Mouse (Mus musculus) hindlimb bud, embryonic 11.5 days (tissue): Measurements from ENCODE around the gene Tmem56.
A peak's percentile ranks its signal among the peaks of the same experiment; 100 is the strongest.

Experiments
- DNase-seq: peaks from one replicate; pipeline ENCODE4 v3.0.0-alpha.2; 2012; ENCODE audit warnings: low read depth, low spot score; ENCODE audit errors: extremely low spot score

Tmem56 gene

GRCm38 (mm10) chr3:121282998-121283397 is at the start of gene Tmem56:
Tmem56 (minus strand) TSS chr3:121283098.
- DNase-seq = no peak

- DNase-seq = no peak
Observed at GRCm38 (mm10) chr3:121330244-121330646, 47.3 kb upstream of the Tmem56 start.

- no peak for DNase-seq
Observed at GRCm38 (mm10) chr3:121329647-121330046, 46.7 kb upstream of the Tmem56 start.

GRCm38 (mm10) chr3:121327406-121327805 is 44.5 kb upstream of the Tmem56 start:
- no peak for DNase-seq

GRCm38 (mm10) chr3:121323371-121323770 is 40.5 kb upstream of the Tmem56 start:
- no peak for DNase-seq

GRCm38 (mm10) chr3:121320896-121321295 is 38.0 kb upstream of the Tmem56 start:
- no peak for DNase-seq

- DNase-seq = no peak
Observed at GRCm38 (mm10) chr3:121319906-121320305, 37.0 kb upstream of the Tmem56 start.

GRCm38 (mm10) chr3:121315498-121315897 is 32.6 kb upstream of the Tmem56 start:
- no peak for DNase-seq

GRCm38 (mm10) chr3:121314149-121314548 is 31.3 kb upstream of the Tmem56 start:
- DNase-seq = no peak

GRCm38 (mm10) chr3:121312979-121313378 is 30.1 kb upstream of the Tmem56 start:
- DNase-seq = no peak

- DNase-seq = no peak
Observed at GRCm38 (mm10) chr3:121312426-121312825, 29.5 kb upstream of the Tmem56 start.

GRCm38 (mm10) chr3:121309896-121310714 is 27.2 kb upstream of the Tmem56 start:
- no peak for DNase-seq

GRCm38 (mm10) chr3:121309429-121309828 is 26.5 kb upstream of the Tmem56 start:
- no peak for DNase-seq

GRCm38 (mm10) chr3:121308935-121309334 is 26.0 kb upstream of the Tmem56 start:
- DNase-seq = no peak

- peak; percentile 72 for DNase-seq
Observed at GRCm38 (mm10) chr3:121307532-121308234, 24.8 kb upstream of the Tmem56 start.

GRCm38 (mm10) chr3:121306641-121307040 is 23.7 kb upstream of the Tmem56 start:
- no peak for DNase-seq

GRCm38 (mm10) chr3:121294200-121294599 is 11.3 kb upstream of the Tmem56 start:
- DNase-seq = no peak

GRCm38 (mm10) chr3:121291560-121292258 is 8.8 kb upstream of the Tmem56 start, which contains the start of gene Alg14:
Alg14 (plus strand) TSS chr3:121291773.
- peak; percentile 95 for DNase-seq

- DNase-seq = no peak
Observed at GRCm38 (mm10) chr3:121291225-121291559, 8.3 kb upstream of the Tmem56 start.

GRCm38 (mm10) chr3:121290681-121291080 is 7.8 kb upstream of the Tmem56 start:
- DNase-seq = no peak

GRCm38 (mm10) chr3:121287151-121287550 is 4.3 kb upstream of the Tmem56 start:
- no peak for DNase-seq

- DNase-seq = no peak
Observed at GRCm38 (mm10) chr3:121285219-121285618, 2.3 kb upstream of the Tmem56 start.
